Mouse (Mus musculus): ENCODE results near the gene Matn4.
"Not testable (repeated sequence)": the region's sequence is repeated elsewhere in the genome, so short reads cannot be mapped to it uniquely, and the experiment has no call there.

The Matn4 gene

GRCm38 (mm10) chr2:164360974-164361657, 43.8 kb downstream of the Matn4 start:
- no peak for DNase-seq

GRCm38 (mm10) chr2:164359668-164360067, 45.3 kb downstream of the Matn4 start:
- DNase-seq = no peak

GRCm38 (mm10) chr2:164359031-164359430, 45.9 kb downstream of the Matn4 start:
- DNase-seq = no peak

GRCm38 (mm10) chr2:164358373-164358772, 46.6 kb downstream of the Matn4 start:
- DNase-seq = no peak

GRCm38 (mm10) chr2:164356177-164356967, 48.6 kb downstream of the Matn4 start:
- no peak for DNase-seq

- DNase-seq = no peak
Measured at GRCm38 (mm10) chr2:164353356-164353755, 51.6 kb downstream of the Matn4 start.

GRCm38 (mm10) chr2:164352697-164353096, 52.3 kb downstream of the Matn4 start:
- DNase-seq = no peak

- DNase-seq = peak; percentile 49
Measured at GRCm38 (mm10) chr2:164348980-164349379, 56.0 kb downstream of the Matn4 start.

GRCm38 (mm10) chr2:164347697-164348096, 57.3 kb downstream of the Matn4 start:
- not testable (repeated sequence) for DNase-seq

GRCm38 (mm10) chr2:164343732-164344131, 61.2 kb downstream of the Matn4 start:
- DNase-seq = not testable (repeated sequence)

Data from retina, postnatal 1 day (tissue).